Mouse (Mus musculus) intestine, embryonic 14.5 days (tissue): ENCODE measurements at regions not wholly inside any gene's neighbourhood (a gene's known extent, or its start where the extent isn't known, plus 50 kb on each side); places are given as distances from the start of the nearest gene placed in this dataset.

ENCODE experiments used
- ATAC-seq: fragments of 200-750 bp; cut with Nextera tagmentation; replicated peaks from 2 replicates; pipeline ENCODE4 v1.8.0; 2017; ENCODE audit warnings: low read depth, moderate number of reproducible peaks, moderate TSS enrichment, moderate library complexity; ENCODE audit not compliant: low FRiP score, low TSS enrichment
- DNase-seq: peaks from one replicate; pipeline ENCODE4 v3.0.0-alpha.2; 2018; ENCODE audit warnings: low spot score
- H3K27ac ChIP-seq: fragments of 300-500 bp; sonication (generic); 2 replicates; pipeline ENCODE4 v1.5.1; 2014; ENCODE audit warnings: low read depth, mild to moderate bottlenecking, control low read depth
- H3K27me3 ChIP-seq: fragments of 300-500 bp; sonication (generic); replicated peaks from 2 replicates; pipeline ENCODE4 v1.6.1; 2014; ENCODE audit warnings: low read length, control low read depth; ENCODE audit not compliant: control insufficient read depth, insufficient read depth
- H3K36me3 ChIP-seq: fragments of 300-500 bp; sonication (generic); 2 replicates; pipeline ENCODE4 v1.6.1; 2014; ENCODE audit warnings: low read length, control low read depth; ENCODE audit not compliant: control insufficient read depth, insufficient read depth
- H3K4me1 ChIP-seq: fragments of 300-500 bp; sonication (generic); replicated peaks from 2 replicates; pipeline ENCODE4 v1.6.1; 2014; ENCODE audit warnings: low read length, control low read depth, mixed read lengths; ENCODE audit not compliant: control insufficient read depth, insufficient read depth
- H3K4me2 ChIP-seq: fragments of 300-500 bp; sonication (generic); 2 replicates; pipeline ENCODE4 v1.6.1; 2014; ENCODE audit warnings: low read length
- H3K4me3 ChIP-seq: fragments of 300-500 bp; sonication (generic); 2 replicates; pipeline ENCODE4 v1.5.1; 2014; ENCODE audit warnings: low read depth, low read length, control low read depth, mixed read lengths
- H3K9ac ChIP-seq: fragments of 300-500 bp; sonication (generic); 2 replicates; pipeline ENCODE4 v1.6.1; 2014; ENCODE audit warnings: mild to moderate bottlenecking, low read length
- H3K9me3 ChIP-seq: fragments of 300-500 bp; sonication (generic); 2 replicates; pipeline ENCODE4 v1.6.1; 2016; ENCODE audit warnings: low read length, control low read depth; ENCODE audit not compliant: control insufficient read depth
- WGBS: fragments of 180-500 bp; shearing (Covaris S2); extraction: QIAGEN DNeasy Blood & Tissue Kit; methylation state at CpG from one replicate; pipeline ENCODE4 v1.1.7; 2014; 5-methylcytosine and 5-hydroxymethylcytosine counted together

- H3K4me3 ChIP-seq = no peak overlapping the region
- no peak overlapping the region for H3K4me2 ChIP-seq
- WGBS = 43% methylated on average over 1 of the region's 1 CpGs
- H3K9me3 ChIP-seq = no peaks in the 10 kb centered on the region
- no peaks in the 10 kb centered on the region for H3K36me3 ChIP-seq
- peaks cover 18% of the 10 kb centered on the region for H3K4me1 ChIP-seq
- no peak for ATAC-seq
- no peak for DNase-seq
- H3K27me3 ChIP-seq = no peaks in the 10 kb centered on the region
- peak overlapping the region; percentile 5; the same call in 1 of the 2 replicates for H3K27ac ChIP-seq
- no peak overlapping the region for H3K9ac ChIP-seq
Measured at GRCm38 (mm10) chr12:13144739-13145138, 104.3 kb downstream of the Ddx1 start.

GRCm38 (mm10) chr12:13140636-13141035, 108.4 kb downstream of the Ddx1 start:
- no peaks in the 10 kb centered on the region for H3K9me3 ChIP-seq
- no peak overlapping the region for H3K27ac ChIP-seq
- peaks cover 16% of the 10 kb centered on the region for H3K4me1 ChIP-seq
- no peak for ATAC-seq
- no peak for DNase-seq
- no peaks in the 10 kb centered on the region for H3K27me3 ChIP-seq
- H3K4me2 ChIP-seq = no peak overlapping the region
- 81% methylated on average over 6 of the region's 6 CpGs for WGBS
- H3K4me3 ChIP-seq = no peak overlapping the region
- no peaks in the 10 kb centered on the region for H3K36me3 ChIP-seq
- H3K9ac ChIP-seq = no peak overlapping the region

GRCm38 (mm10) chr12:13139189-13139588, 109.8 kb downstream of the Ddx1 start:
- Histone ChIP-seq H3K36me3 (no peaks in the 10 kb centered on the region), H3K4me2 (no peak overlapping the region), H3K4me3 (no peak overlapping the region), H3K9ac (no peak overlapping the region), H3K27me3 (no peaks in the 10 kb centered on the region), H3K4me1 (peaks cover 6% of the 10 kb centered on the region), H3K9me3 (no peaks in the 10 kb centered on the region), H3K27ac (no peak overlapping the region; the same call in 1 of the 2 replicates)
- DNase-seq = no peak
- no peak for ATAC-seq
- 64% methylated on average over 5 of the region's 5 CpGs for WGBS

GRCm38 (mm10) chr12:13134168-13134567, 114.8 kb downstream of the Ddx1 start:
- Histone ChIP-seq H3K4me3 (no peak overlapping the region), H3K4me1 (peaks cover 4% of the 10 kb centered on the region), H3K9me3 (no peaks in the 10 kb centered on the region), H3K36me3 (no peaks in the 10 kb centered on the region), H3K27ac (no peak overlapping the region), H3K9ac (no peak overlapping the region), H3K27me3 (no peaks in the 10 kb centered on the region), H3K4me2 (no peak overlapping the region)
- no peak for DNase-seq
- WGBS = 91% methylated on average over 10 of the region's 10 CpGs
- ATAC-seq = no peak

GRCm38 (mm10) chr12:13129677-13130082, 119.3 kb downstream of the Ddx1 start:
- no peaks in the 10 kb centered on the region for H3K27me3 ChIP-seq
- 56% methylated on average over 8 of the region's 8 CpGs for WGBS
- no peaks in the 10 kb centered on the region for H3K9me3 ChIP-seq
- H3K9ac ChIP-seq = no peak overlapping the region
- H3K4me3 ChIP-seq = no peak overlapping the region
- H3K36me3 ChIP-seq = no peaks in the 10 kb centered on the region
- ATAC-seq (peak; percentile 62; the same call in 1 of the 2 replicates), DNase-seq (no peak)
- H3K27ac ChIP-seq = no peak overlapping the region
- H3K4me1 ChIP-seq = peaks cover 4% of the 10 kb centered on the region
- H3K4me2 ChIP-seq = no peak overlapping the region

- DNase-seq (no peak), ATAC-seq (no peak)
- WGBS = 45% methylated on average over 11 of the region's 11 CpGs
- Histone ChIP-seq H3K36me3 (no peaks in the 10 kb centered on the region), H3K4me1 (peaks cover 4% of the 10 kb centered on the region), H3K27ac (no peak overlapping the region), H3K9me3 (no peaks in the 10 kb centered on the region), H3K4me3 (no peak overlapping the region), H3K4me2 (no peak overlapping the region), H3K9ac (no peak overlapping the region), H3K27me3 (no peaks in the 10 kb centered on the region)
Measured at GRCm38 (mm10) chr12:13127407-13127806, 121.6 kb downstream of the Ddx1 start.

GRCm38 (mm10) chr12:13125054-13125453, 124.0 kb downstream of the Ddx1 start:
- Histone ChIP-seq H3K36me3 (no peaks in the 10 kb centered on the region), H3K9ac (no peak overlapping the region), H3K27me3 (no peaks in the 10 kb centered on the region), H3K4me2 (no peak overlapping the region), H3K9me3 (no peaks in the 10 kb centered on the region), H3K4me1 (peaks cover 4% of the 10 kb centered on the region), H3K4me3 (no peak overlapping the region), H3K27ac (no peak overlapping the region)
- WGBS = 100% methylated on average over 1 of the region's 1 CpGs
- DNase-seq = no peak
- no peak for ATAC-seq

GRCm38 (mm10) chr12:13122282-13122681, 126.7 kb downstream of the Ddx1 start:
- Histone ChIP-seq H3K4me3 (no peak overlapping the region), H3K9me3 (no peaks in the 10 kb centered on the region), H3K36me3 (no peaks in the 10 kb centered on the region), H3K9ac (no peak overlapping the region), H3K4me1 (peaks cover 2% of the 10 kb centered on the region), H3K4me2 (no peak overlapping the region), H3K27me3 (no peaks in the 10 kb centered on the region), H3K27ac (no peak overlapping the region)
- DNase-seq (no peak), ATAC-seq (no peak)
- WGBS = 30% methylated on average over 9 of the region's 9 CpGs

- ATAC-seq (peak; percentile 60; the same call in 1 of the 2 replicates), DNase-seq (no peak)
- no peaks in the 10 kb centered on the region for H3K27me3 ChIP-seq
- no peaks in the 10 kb centered on the region for H3K4me1 ChIP-seq
- H3K4me3 ChIP-seq = no peak overlapping the region
- no peak overlapping the region for H3K9ac ChIP-seq
- no peak overlapping the region for H3K4me2 ChIP-seq
- H3K27ac ChIP-seq = no peak overlapping the region; the same call in 1 of the 2 replicates
- no peaks in the 10 kb centered on the region for H3K9me3 ChIP-seq
- WGBS = 19% methylated on average over 7 of the region's 7 CpGs
- H3K36me3 ChIP-seq = no peaks in the 10 kb centered on the region
Measured at GRCm38 (mm10) chr12:13120581-13120980, 128.4 kb downstream of the Ddx1 start.
